ENCODE assay signal across 13 mouse cellular contexts in the genomic region with DNA sequence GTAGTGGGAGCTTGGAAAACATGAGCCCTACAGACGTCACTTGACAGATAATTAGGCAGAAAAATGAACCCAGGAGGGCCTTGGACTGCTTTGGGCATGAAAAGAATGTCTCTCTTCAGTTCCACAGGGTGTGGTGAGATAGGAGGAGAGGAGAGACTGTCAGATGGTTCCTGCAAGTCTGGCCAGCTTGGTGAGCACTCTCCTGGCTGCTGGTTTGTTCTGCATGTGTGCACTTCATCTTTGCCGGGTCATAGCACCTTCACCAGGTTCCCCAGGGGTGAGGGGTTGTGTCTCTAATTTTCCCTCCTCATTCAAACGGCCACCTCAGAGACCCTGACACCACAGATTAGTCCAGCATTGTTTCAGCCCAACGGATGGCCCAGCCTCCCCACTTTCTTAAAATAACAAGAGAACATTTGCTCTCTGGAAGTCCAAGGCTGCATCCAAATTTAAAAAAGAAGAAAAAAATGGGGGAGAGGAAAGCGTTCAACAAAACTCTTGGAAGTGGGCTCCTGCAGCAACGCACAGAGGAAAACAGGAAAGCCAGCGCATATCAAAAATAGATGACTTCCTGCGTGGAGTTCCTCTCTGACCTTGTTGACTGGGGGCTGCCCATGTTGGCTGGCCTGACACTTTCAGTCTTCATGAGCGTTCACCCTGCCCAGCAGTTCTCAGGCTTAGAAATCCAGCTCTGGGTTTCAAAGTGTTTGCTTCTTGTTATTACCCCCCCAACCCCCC.
DNase-seq lines count a peak whose midpoint lies in the region; ATAC-seq and TF ChIP-seq lines count a peak whose summit lies in the region.
"Had no signal": no experiment of that assay in that cellular context is flagged by ENCODE, and none has a peak within 500 bp of the region (broad histone marks: within the 10 kb centered on the region; RNA-seq: fewer than 3 reads in every experiment).

No protein-coding gene starts in this region.

- no peak overlapping the region for H3K9ac ChIP-seq in lung, embryonic 14.5 days
- H3K9ac ChIP-seq: midbrain, embryonic 12.5 days; neural tube, embryonic 13.5 days had no signal

- no peaks in the 10 kb centered on the region for H3K36me3 ChIP-seq in lung, embryonic 14.5 days (ENCODE audit: insufficient read depth)
- no peaks in the 10 kb centered on the region for H3K36me3 ChIP-seq in small intestine, adult 2 months (ENCODE audit: control insufficient read depth, insufficient read depth, low read length)
- H3K36me3 ChIP-seq: G1E; midbrain, embryonic 12.5 days; neural tube, embryonic 13.5 days had no signal

- H3K4me2 ChIP-seq in lung, embryonic 14.5 days: no peak overlapping the region
- H3K4me2 ChIP-seq: midbrain, embryonic 12.5 days; neural tube, embryonic 13.5 days had no signal

- TF ChIP-seq POLR2A in lung, adult 2 months (IDR thresholded peaks at IDR 0.05; ENCODE audit: borderline replicate concordance, extremely low read depth, low read depth, low read length): no peak
- TF ChIP-seq POLR2A in small intestine, adult 2 months (IDR thresholded peaks at IDR 0.05; ENCODE audit: low read depth, low read length): no peak

- no peak overlapping the region for H3K4me3 ChIP-seq in lung, embryonic 14.5 days (ENCODE audit: low read depth, low read length)
- no peak overlapping the region for H3K4me3 ChIP-seq in lung, adult 2 months (replicated peaks; ENCODE audit: extremely low read depth, low read depth, low read length)
- no peak overlapping the region for H3K4me3 ChIP-seq in small intestine, adult 2 months (ENCODE audit: low read depth, low read length)
- H3K4me3 ChIP-seq in layer of hippocampus, adult 2 months: no peak overlapping the region
- H3K4me3 ChIP-seq: midbrain, embryonic 12.5 days; neural tube, embryonic 13.5 days had no signal

- WGBS in lung, embryonic 14.5 days: 34% methylated on average over 9 of the region's 9 CpGs
- 19% methylated on average over 9 of the region's 9 CpGs for WGBS in lung, adult 2 months
- WGBS in small intestine, adult 2 months: 55% methylated on average over 9 of the region's 9 CpGs

- peak overlapping the region; percentile 21; the same call in 1 of the 2 replicates for H3K27ac ChIP-seq in lung, embryonic 14.5 days (ENCODE audit: low read depth)
- 0 out of 2 replicates have a peak overlapping the region, but pooled peaks have one; percentile 20 for H3K27ac ChIP-seq in small intestine, adult 2 months (ENCODE audit: insufficient read depth, low read depth, low read length)
- H3K27ac ChIP-seq in layer of hippocampus, adult 2 months: no peak overlapping the region
- H3K27ac ChIP-seq: midbrain, embryonic 12.5 days; neural tube, embryonic 13.5 days had no signal

- TF ChIP-seq CTCF in lung, embryonic 14.5 days (IDR thresholded peaks at IDR 0.05; ENCODE audit: low read depth): no peak
- no peak for TF ChIP-seq CTCF in lung, adult 2 months (IDR thresholded peaks at IDR 0.05; ENCODE audit: insufficient read depth, low read length)
- TF ChIP-seq CTCF in small intestine, adult 2 months (IDR thresholded peaks at IDR 0.05; ENCODE audit: extremely low read depth, insufficient read length, insufficient replicate concordance, low read depth, low read length): no peak
- TF ChIP-seq CTCF in layer of hippocampus, adult 2 months (conservative IDR thresholded peaks at IDR 0.05): no peak

- H3K9me3 ChIP-seq in lung, embryonic 14.5 days (ENCODE audit: low read depth, low read length): no peaks in the 10 kb centered on the region
- H3K9me3 ChIP-seq: G1E had no signal

- DNase-seq in adrenal gland, adult 2 months: peak; percentile 35
- DNase-seq in adrenal gland, postnatal 25 days: no peak
- DNase-seq in lung, embryonic 14.5 days: peak; percentile 45
- DNase-seq in lung, adult 2 months: no peak
- peak; percentile 41 for DNase-seq in kidney, postnatal 10 days
- DNase-seq in cerebellum, adult 9-10 months: no peak
- no peak for DNase-seq in layer of hippocampus, adult 2 months (ENCODE audit: low spot score in 2 of 2)
- DNase-seq: cerebellum, postnatal 14 days had no signal

- ATAC-seq in lung, embryonic 14.5 days (ENCODE audit: insufficient read depth): no peak; the same call in 1 of the 2 replicates
- ATAC-seq: hindbrain, embryonic 16.5 days had no signal

- H3K27me3 ChIP-seq in lung, embryonic 14.5 days (ENCODE audit: insufficient read depth, low read length): no peaks in the 10 kb centered on the region
- no peaks in the 10 kb centered on the region for H3K27me3 ChIP-seq in small intestine, adult 2 months (ENCODE audit: control insufficient read depth, insufficient read depth, low read length)
- H3K27me3 ChIP-seq: midbrain, embryonic 12.5 days; neural tube, embryonic 13.5 days had no signal

- H3K4me1 ChIP-seq in lung, embryonic 14.5 days (ENCODE audit: insufficient read depth): peaks cover 5% of the 10 kb centered on the region; the same call in 1 of the 2 replicates
- peaks cover 8% of the 10 kb centered on the region; the same call in 1 of the 2 replicates for H3K4me1 ChIP-seq in lung, adult 2 months (ENCODE audit: control insufficient read depth, insufficient read depth, low read length)
- H3K4me1 ChIP-seq in small intestine, adult 2 months (ENCODE audit: control insufficient read depth, insufficient read depth, insufficient read length, low read length): no peaks in the 10 kb centered on the region
- H3K4me1 ChIP-seq: midbrain, embryonic 12.5 days; neural tube, embryonic 13.5 days had no signal

Comparison
In these comparisons a context has a peak if more than half of its experiments do, and no peak if none do; other contexts are left out.
1. DNase-seq: peak in adrenal gland, adult 2 months (single experiment), lung, embryonic 14.5 days (single experiment) and kidney, postnatal 10 days (single experiment); none in adrenal gland, postnatal 25 days (single experiment), lung, adult 2 months (single experiment), cerebellum, adult 9-10 months (single experiment) and layer of hippocampus, adult 2 months (0 of 2).